Mouse (Mus musculus) myocyte (in vitro differentiated cells): ENCODE measurements at regions not wholly inside any gene's neighbourhood (a gene's known extent, or its start where the extent isn't known, plus 50 kb on each side); places are given as distances from the start of the nearest gene placed in this dataset.

Experiments
- H3K27me3 ChIP-seq: one replicate; pipeline ENCODE4 v1.6.1; 2011; ENCODE audit not compliant: control insufficient read depth, insufficient read depth, insufficient read length
- H3K36me3 ChIP-seq: one replicate; pipeline ENCODE4 v1.6.1; 2011; ENCODE audit not compliant: control insufficient read depth, insufficient read depth
- H3K4me2 ChIP-seq: one replicate; pipeline ENCODE4 v1.6.1; 2011; ENCODE audit warnings: low read depth, control low read depth
- H3K4me3 ChIP-seq: one replicate; pipeline ENCODE4 v1.5.1; 2011; ENCODE audit warnings: mild to moderate bottlenecking, control low read depth, moderate library complexity
- H3K79me2 ChIP-seq: one replicate; pipeline ENCODE4 v1.6.1; 2011; ENCODE audit not compliant: control insufficient read depth, insufficient read depth
- H3ac ChIP-seq: one replicate; pipeline ENCODE4 v1.6.1; 2011; ENCODE audit not compliant: control insufficient read depth, insufficient read length
- CEBPB ChIP-seq: IDR thresholded peaks from 2 replicates; pipeline ENCODE4 v1.6.1; 2011; ENCODE audit warnings: mild to moderate bottlenecking, moderate library complexity; ENCODE audit not compliant: poor library complexity, insufficient read depth, severe bottlenecking
- E2F4 ChIP-seq: IDR thresholded peaks from one replicate; pipeline ENCODE4 v1.6.1; 2011; ENCODE audit warnings: mild to moderate bottlenecking, control low read depth, moderate library complexity; ENCODE audit not compliant: insufficient read depth
- MAX ChIP-seq: IDR thresholded peaks from one replicate; pipeline ENCODE4 v1.6.1; 2011; ENCODE audit warnings: low read depth, mild to moderate bottlenecking, control low read depth
- MYOD1 ChIP-seq, 3 experiments: IDR thresholded peaks; one replicate each; pipeline ENCODE4 v1.6.1; 2011; ENCODE audit warnings: control low read depth in 2 of 3, low read depth in 2 of 3, mild to moderate bottlenecking in 2 of 3, moderate library complexity in 1 of 3; ENCODE audit not compliant: insufficient read length in 2 of 3, control insufficient read depth in 1 of 3
- MYOG ChIP-seq, 3 experiments: IDR thresholded peaks; one replicate each; pipeline ENCODE4 v1.6.1; 2011; ENCODE audit warnings: control low read depth in 2 of 3, low read depth in 2 of 3, mild to moderate bottlenecking in 2 of 3; ENCODE audit not compliant: insufficient read length in 2 of 3, control insufficient read depth in 1 of 3, insufficient read depth in 1 of 3
- POLR2A ChIP-seq: IDR thresholded peaks from one replicate; pipeline ENCODE4 v1.6.1; 2011; ENCODE audit warnings: low read depth, mild to moderate bottlenecking, control low read depth, moderate library complexity; ENCODE audit not compliant: insufficient read length
- POLR2AphosphoS2 ChIP-seq: IDR thresholded peaks from one replicate; pipeline ENCODE4 v1.6.1; 2011; ENCODE audit warnings: low read depth, control low read depth; ENCODE audit not compliant: insufficient read length
- REST ChIP-seq: IDR thresholded peaks from one replicate; pipeline ENCODE4 v1.6.1; 2011; ENCODE audit warnings: mild to moderate bottlenecking, control low read depth, moderate library complexity; ENCODE audit not compliant: insufficient read depth, insufficient read length
- SRF ChIP-seq: IDR thresholded peaks from one replicate; pipeline ENCODE4 v1.6.1; 2011; ENCODE audit warnings: low read depth; ENCODE audit not compliant: control insufficient read depth, insufficient read length
- TCF12 ChIP-seq: IDR thresholded peaks from one replicate; pipeline ENCODE4 v1.6.1; 2011; ENCODE audit warnings: mild to moderate bottlenecking, control low read depth; ENCODE audit not compliant: poor library complexity, insufficient read depth, severe bottlenecking
- TCF3 ChIP-seq: IDR thresholded peaks from one replicate; pipeline ENCODE4 v1.6.1; 2011; ENCODE audit warnings: low read depth, control low read depth; ENCODE audit not compliant: insufficient read length
- USF1 ChIP-seq: IDR thresholded peaks from one replicate; pipeline ENCODE4 v1.6.1; 2011; ENCODE audit warnings: low read depth, mild to moderate bottlenecking, control low read depth, moderate library complexity

GRCm38 (mm10) chr2:160082106-160082653 lies 251.8 kb downstream of the Gm826 start:
- H3ac ChIP-seq: no peak overlapping the region
- H3K36me3 ChIP-seq: no peaks in the 10 kb centered on the region
- H3K79me2 ChIP-seq: no peaks in the 10 kb centered on the region
- TF ChIP-seq TCF3 (no peak), E2F4 (no peak), MYOD1 (IDR thresholded peaks at IDR 0.05; ENCODE audit: control insufficient read depth in 1 of 3, insufficient read length in 2 of 3, low read depth in 2 of 3) (no peak), TCF12 (no peak), MAX (no peak), SRF (no peak), POLR2AphosphoS2 (no peak), POLR2A (no peak), USF1 (no peak)
- H3K4me3 ChIP-seq: no peak overlapping the region
- H3K4me2 ChIP-seq: no peak overlapping the region
- no peaks in the 10 kb centered on the region for H3K27me3 ChIP-seq

GRCm38 (mm10) chr2:160075694-160076093 lies 258.3 kb downstream of the Gm826 start:
- TF ChIP-seq TCF12 (no peak), CEBPB (no peak), TCF3 (no peak), SRF (no peak), USF1 (no peak), POLR2AphosphoS2 (no peak), E2F4 (no peak), REST (no peak), MYOD1 (IDR thresholded peaks at IDR 0.05; ENCODE audit: control insufficient read depth in 1 of 3, insufficient read length in 2 of 3, low read depth in 2 of 3) (no peak), POLR2A (no peak), MAX (no peak), MYOG (IDR thresholded peaks at IDR 0.05; ENCODE audit: control insufficient read depth in 1 of 3, insufficient read depth in 1 of 3, insufficient read length in 2 of 3, low read depth in 2 of 3) (no peak)
- Histone ChIP-seq H3K4me3 (no peak overlapping the region), H3ac (no peak overlapping the region), H3K27me3 (no peaks in the 10 kb centered on the region), H3K79me2 (no peaks in the 10 kb centered on the region), H3K4me2 (no peak overlapping the region), H3K36me3 (no peaks in the 10 kb centered on the region)

- Histone ChIP-seq H3K4me2 (no peak overlapping the region), H3K79me2 (no peaks in the 10 kb centered on the region), H3ac (no peak overlapping the region), H3K36me3 (no peaks in the 10 kb centered on the region), H3K4me3 (no peak overlapping the region), H3K27me3 (no peaks in the 10 kb centered on the region)
- TF ChIP-seq SRF: no peak
- no peak for TF ChIP-seq TCF12
- TF ChIP-seq REST: no peak
- TF ChIP-seq TCF3: no peak
- no peak for TF ChIP-seq CEBPB
- no peak for TF ChIP-seq MAX
- no peak for TF ChIP-seq MYOG (IDR thresholded peaks at IDR 0.05; ENCODE audit: control insufficient read depth in 1 of 3, insufficient read depth in 1 of 3, insufficient read length in 2 of 3, low read depth in 2 of 3)
- TF ChIP-seq USF1: no peak
- no peak for TF ChIP-seq E2F4
- no peak for TF ChIP-seq POLR2A
- TF ChIP-seq POLR2AphosphoS2: no peak
- no peak for TF ChIP-seq MYOD1 (IDR thresholded peaks at IDR 0.05; ENCODE audit: control insufficient read depth in 1 of 3, insufficient read length in 2 of 3, low read depth in 2 of 3)
These were observed 263.5 kb downstream of the Gm826 start for GRCm38 (mm10) chr2:160070441-160070840.

GRCm38 (mm10) chr2:160068772-160069171 lies 265.2 kb downstream of the Gm826 start:
- Histone ChIP-seq H3K36me3 (no peaks in the 10 kb centered on the region), H3K4me3 (no peak overlapping the region), H3ac (no peak overlapping the region), H3K27me3 (no peaks in the 10 kb centered on the region), H3K79me2 (no peaks in the 10 kb centered on the region), H3K4me2 (no peak overlapping the region)
- TF ChIP-seq POLR2A: no peak
- no peak for TF ChIP-seq REST
- no peak for TF ChIP-seq MYOG (IDR thresholded peaks at IDR 0.05; ENCODE audit: control insufficient read depth in 1 of 3, insufficient read depth in 1 of 3, insufficient read length in 2 of 3, low read depth in 2 of 3)
- no peak for TF ChIP-seq CEBPB
- TF ChIP-seq MAX: no peak
- no peak for TF ChIP-seq TCF12
- TF ChIP-seq MYOD1 (IDR thresholded peaks at IDR 0.05; ENCODE audit: control insufficient read depth in 1 of 3, insufficient read length in 2 of 3, low read depth in 2 of 3): no peak
- TF ChIP-seq TCF3: no peak
- TF ChIP-seq USF1: no peak
- no peak for TF ChIP-seq E2F4
- no peak for TF ChIP-seq POLR2AphosphoS2
- no peak for TF ChIP-seq SRF

GRCm38 (mm10) chr2:160067904-160068303 lies 266.1 kb downstream of the Gm826 start:
- no peaks in the 10 kb centered on the region for H3K36me3 ChIP-seq
- no peak overlapping the region for H3K4me3 ChIP-seq
- no peak overlapping the region for H3ac ChIP-seq
- H3K27me3 ChIP-seq: no peaks in the 10 kb centered on the region
- no peaks in the 10 kb centered on the region for H3K79me2 ChIP-seq
- TF ChIP-seq REST: no peak
- no peak for TF ChIP-seq SRF
- no peak for TF ChIP-seq MYOD1 (IDR thresholded peaks at IDR 0.05; ENCODE audit: control insufficient read depth in 1 of 3, insufficient read length in 2 of 3, low read depth in 2 of 3)
- TF ChIP-seq TCF3: no peak
- TF ChIP-seq USF1: no peak
- TF ChIP-seq POLR2A: no peak
- TF ChIP-seq MYOG (IDR thresholded peaks at IDR 0.05; ENCODE audit: control insufficient read depth in 1 of 3, insufficient read depth in 1 of 3, insufficient read length in 2 of 3, low read depth in 2 of 3): no peak
- TF ChIP-seq TCF12: no peak
- TF ChIP-seq POLR2AphosphoS2: no peak
- no peak for TF ChIP-seq E2F4
- no peak for TF ChIP-seq MAX
- no peak for TF ChIP-seq CEBPB
- H3K4me2 ChIP-seq: no peak overlapping the region
